Mouse (Mus musculus) testis, postnatal 14 days (tissue): Measurements from ENCODE around the gene Ube2h.

Source experiments
- DNase-seq: peaks from one replicate; pipeline ENCODE4 v3.0.0; 2021; ENCODE audit warnings: low spot score

Ube2h gene

DNA sequence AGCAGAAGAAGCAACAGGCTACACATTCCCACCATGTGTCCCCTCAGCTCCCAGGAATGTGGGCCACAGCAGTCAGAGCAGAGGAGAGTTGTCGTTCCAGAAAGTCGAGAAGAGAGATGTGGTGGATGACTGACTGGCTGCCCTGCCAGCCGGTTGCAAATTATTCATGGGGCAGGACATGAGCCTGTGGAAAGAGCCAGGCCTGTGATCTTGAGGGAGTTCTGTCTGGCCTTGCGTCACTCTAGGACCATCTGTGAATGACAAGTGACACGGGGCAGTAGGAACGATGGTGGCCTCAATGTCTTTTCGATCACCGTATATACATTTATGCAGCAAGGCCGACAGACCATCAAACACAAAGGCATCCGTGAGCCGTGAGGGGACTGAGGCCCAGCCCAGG lies 108.7 kb downstream of the Ube2h start:
- no peak for DNase-seq

DNA sequence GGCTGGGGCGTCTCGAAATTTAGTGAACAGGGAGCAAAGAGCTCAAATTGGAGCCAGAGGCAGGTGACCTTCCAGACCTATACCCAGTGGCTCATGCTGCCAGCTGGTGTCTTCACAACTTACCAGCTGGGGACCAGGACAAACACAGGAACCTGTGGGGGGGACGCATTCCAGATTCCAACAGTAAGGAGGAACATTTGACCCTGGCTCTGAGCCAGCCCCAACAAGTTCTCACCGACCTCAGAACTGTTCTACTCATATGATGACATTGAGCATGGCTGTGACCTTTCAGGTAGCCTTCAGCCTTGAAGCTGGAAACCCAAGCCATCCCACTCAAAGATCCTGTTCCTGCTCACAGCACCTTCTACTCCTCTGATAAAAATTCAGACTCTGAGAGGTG lies 120.7 kb downstream of the Ube2h start:
- DNase-seq, result no peak

GRCm38 (mm10) chr6:30182038-30182437 lies 122.3 kb downstream of the Ube2h start:
- DNase-seq, result no peak

DNA sequence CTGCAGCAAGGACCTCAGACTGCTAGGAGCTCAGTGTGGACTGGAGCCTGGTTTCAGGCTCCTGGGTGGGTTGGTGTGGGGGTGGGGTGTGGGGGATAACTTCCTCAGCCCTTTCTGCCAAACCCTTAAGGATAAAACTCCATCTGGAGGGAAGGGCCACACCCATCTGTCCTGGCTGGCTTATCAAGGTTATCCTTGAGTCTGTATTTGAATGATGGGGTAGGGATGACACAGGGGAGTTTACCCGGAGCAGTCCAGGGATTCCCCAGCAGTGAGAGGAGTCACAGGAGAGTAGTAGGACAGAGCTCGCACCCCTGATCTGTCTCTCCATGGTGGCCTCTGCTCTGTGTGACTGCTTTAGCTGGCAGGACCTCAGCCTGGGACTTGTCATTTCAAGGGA lies 124.0 kb downstream of the Ube2h start:
- DNase-seq, result no peak

DNA sequence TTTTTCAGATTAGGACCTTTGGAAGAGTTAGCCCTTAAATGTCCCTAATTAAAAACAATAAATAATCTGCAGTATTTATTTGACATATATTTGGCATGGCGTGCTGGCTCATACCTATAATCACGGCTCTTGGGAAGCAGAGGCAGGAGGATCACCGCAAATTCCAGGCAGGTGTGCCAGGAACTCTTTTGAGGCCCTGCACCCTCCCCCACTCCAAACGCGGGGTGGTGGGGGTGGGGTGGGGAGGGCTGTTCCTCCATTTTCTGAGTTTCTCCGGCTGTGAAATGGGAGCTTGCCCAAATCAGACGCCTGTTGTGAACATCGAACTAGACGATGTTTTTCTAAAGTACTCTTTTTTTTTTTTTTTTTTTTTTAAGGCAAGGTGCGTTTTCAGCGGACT lies 125.3 kb downstream of the Ube2h start:
- DNase-seq, result no peak

DNA sequence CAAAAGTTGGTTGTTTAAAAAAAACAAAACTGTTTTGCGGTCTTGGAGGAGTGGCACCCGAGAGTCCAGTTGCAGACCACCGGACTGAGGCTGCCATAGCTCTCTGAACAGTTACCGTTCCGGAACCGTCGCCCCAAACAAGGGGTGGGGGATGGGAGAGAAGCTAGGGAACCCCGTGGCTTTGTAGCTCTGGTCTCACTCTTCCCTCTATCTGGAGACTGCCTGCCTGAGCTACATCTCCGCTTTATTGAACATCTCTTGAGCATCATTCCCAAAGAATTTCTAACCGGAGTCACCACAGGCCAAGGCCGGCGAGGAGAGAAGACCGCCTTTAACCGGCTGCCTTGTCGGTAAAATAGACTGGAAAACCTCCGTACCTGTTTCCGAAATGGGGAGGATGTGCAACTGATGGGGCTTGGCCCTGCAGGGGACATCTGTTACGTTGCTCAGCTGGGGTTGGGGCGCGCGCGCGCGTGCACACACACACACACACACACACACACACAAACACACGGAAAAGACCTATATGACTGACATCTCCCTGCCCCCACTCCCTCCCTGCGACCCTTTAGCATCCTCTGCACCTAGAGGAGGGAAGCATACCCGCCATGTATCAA lies 126.2 kb downstream of the Ube2h start:
- no peak for DNase-seq

DNA sequence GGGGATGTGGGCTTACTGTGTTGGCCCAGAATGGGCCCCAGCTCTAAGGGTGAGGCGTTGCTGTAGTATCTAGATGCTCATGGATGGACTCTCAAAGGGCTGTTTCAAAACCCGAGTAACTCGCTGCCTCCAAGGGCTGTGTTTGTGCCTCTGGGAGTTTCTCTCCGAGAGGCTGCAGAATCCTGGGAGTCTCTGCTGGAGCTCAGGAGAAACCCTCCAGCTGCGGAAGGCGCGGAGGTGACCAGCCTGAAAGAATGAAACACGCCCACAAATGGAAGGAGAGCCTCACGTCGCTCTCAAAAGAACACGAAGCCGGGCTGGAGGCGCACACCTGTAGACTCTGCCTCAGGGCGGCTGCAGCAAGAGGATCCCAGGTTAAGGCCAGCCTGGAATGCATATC lies 127.0 kb downstream of the Ube2h start:
- DNase-seq, result no peak

DNA sequence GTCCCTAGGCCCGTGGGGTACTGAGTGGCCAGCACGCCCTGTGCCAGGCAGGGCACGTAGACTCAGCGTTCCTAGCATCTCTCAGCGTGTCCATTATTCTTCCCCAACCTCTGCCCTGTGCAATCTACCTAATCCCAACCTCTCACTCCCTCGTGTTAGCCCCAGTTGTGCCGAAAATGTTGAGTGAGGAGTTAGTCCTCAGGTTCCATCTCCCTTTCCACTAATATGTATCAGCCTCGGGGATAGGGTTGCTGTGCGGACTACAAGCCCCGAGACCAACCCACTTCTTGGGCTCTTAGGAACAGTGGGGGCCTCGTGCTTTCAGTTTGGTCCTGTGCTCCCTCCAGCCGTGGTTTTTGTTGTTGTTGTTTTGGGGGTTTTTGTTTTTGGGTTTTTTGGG lies 127.8 kb downstream of the Ube2h start:
- no peak for DNase-seq

DNA sequence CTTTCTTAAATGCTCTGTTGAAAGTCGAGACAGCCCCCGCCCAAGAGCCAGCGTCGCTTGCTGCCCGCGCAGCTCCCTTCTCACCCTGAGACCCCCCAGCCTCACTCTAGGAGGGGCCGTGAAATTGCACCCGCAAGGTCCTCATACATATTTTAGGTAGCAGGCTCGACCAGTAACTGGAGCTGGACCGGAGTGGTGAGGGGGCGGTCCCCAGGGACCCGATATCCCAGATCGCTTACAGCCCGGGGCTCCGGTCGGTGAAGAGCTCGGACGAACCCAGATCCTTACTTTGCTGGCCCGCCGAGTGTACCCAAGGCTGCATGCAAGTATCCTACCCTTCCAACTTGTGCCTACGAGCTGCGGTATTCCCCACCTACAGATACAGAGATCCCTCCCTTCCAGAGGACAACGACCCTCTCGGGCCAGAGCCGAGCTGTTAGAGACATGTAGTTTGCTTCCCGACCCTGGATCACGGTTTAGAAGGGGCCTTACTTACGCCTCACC lies 128.4 kb downstream of the Ube2h start:
- no peak for DNase-seq

GRCm38 (mm10) chr6:30175225-30175917 lies 129.0 kb downstream of the Ube2h start:
- DNase-seq, result no peak

GRCm38 (mm10) chr6:30174461-30175224 lies 129.7 kb downstream of the Ube2h start:
- DNase-seq, result peak; percentile 50

- DNase-seq, result peak; percentile 50
These were observed 130.5 kb downstream of the Ube2h start for GRCm38 (mm10) chr6:30173551-30174460.

- peak; percentile 30 for DNase-seq
These were observed 131.4 kb downstream of the Ube2h start for GRCm38 (mm10) chr6:30172820-30173550.

DNA sequence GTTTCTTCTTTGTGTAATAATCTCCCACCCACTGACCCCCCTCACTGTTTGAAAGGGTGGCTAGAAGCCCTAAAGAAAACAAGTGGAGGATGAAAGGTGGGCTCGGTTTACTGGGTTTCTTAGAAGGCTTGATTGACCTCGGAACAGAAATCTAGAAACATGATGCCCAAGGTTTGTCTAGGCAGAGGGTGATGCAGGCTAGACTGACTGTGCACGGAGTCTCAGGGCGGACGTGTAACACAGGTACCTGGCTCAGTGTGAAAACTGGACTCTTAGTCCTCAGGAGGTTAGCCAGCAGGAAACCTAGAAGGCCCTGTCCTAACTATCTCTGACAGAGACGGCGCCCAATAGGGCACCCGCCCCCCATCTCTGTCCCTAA lies 131.9 kb downstream of the Ube2h start:
- no peak for DNase-seq

- DNase-seq, result no peak
These were observed 132.4 kb downstream of the Ube2h start for GRCm38 (mm10) chr6:30171967-30172366.

DNA sequence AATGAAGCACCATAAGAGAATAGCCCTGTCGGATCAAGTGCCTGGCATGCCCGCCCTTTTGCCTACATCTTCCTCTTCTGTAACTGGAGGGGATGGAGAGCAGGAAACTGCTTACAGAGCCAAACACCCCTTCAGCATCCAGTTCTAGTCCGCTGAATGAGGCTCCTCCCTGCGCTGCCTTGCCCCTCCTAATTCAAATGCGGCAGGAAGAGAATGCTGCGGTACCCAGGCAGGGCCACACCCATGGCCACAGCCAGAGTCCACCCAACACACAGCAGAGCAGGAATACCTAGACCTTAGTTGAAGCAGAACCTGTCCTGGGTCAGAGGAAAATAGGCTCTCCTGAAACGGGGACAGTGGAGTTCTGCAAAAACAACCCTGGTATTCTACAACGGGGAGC lies 133.1 kb downstream of the Ube2h start:
- DNase-seq, result no peak

GRCm38 (mm10) chr6:30169148-30169547 lies 135.2 kb downstream of the Ube2h start:
- DNase-seq, result no peak

DNA sequence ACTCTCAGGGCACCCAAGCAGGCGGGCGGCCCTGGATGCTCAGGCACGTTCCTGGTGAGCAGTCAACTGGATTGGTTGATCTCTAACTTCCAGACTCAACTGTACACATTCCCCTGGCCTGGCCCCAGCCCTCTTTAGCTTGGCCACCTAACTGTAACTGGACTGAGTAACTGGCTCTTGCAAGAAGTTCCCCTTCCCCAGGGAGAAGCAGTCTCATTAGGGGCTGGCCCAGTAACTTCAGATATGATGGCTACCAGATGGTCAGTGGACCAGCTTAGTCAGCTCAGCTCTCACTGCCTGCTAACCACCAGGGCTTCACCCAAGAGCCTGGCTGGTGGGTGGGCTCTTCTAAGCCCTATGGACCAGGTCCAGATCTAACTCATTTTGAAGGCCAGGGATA lies 136.1 kb downstream of the Ube2h start:
- no peak for DNase-seq

DNA sequence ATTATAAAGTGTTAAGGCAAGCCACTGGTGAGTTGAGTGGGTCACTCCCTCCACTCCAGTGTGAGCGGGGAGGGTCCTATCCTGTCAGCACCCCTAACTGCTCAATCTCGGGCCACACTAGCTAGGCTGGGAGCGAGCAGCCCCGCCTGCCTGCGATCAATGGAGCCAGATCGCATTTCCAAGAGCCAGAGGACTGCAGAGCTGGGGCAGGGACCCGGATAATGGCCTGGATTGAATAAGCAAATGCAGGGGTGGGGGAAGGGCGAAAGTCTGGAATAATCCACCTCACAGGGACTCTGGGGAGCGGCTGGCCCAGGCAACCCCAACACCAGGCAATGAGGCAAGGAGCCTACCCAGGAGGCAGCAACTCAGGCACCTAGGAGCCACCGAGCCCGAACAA lies 137.1 kb downstream of the Ube2h start:
- DNase-seq, result no peak

DNA sequence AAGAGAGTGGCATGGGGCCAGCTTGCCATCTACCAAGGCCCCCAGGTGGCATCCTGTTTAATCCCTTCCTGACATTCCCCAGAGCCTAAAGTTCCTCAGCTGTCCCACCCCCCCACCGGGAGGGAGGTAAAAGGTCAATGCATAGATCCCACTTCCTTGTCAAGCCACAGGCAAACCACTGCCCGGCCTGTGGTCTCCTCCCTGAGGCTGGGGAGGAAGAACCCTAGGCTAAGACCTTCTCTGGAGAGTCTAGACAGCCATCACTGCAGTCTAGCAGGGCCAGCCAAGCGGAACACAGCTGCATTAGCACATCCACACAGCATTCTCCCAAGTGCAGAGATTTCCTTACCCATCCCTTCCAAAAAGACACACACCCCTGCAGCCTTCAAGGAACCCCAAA lies 138.0 kb downstream of the Ube2h start:
- DNase-seq, result no peak

DNA sequence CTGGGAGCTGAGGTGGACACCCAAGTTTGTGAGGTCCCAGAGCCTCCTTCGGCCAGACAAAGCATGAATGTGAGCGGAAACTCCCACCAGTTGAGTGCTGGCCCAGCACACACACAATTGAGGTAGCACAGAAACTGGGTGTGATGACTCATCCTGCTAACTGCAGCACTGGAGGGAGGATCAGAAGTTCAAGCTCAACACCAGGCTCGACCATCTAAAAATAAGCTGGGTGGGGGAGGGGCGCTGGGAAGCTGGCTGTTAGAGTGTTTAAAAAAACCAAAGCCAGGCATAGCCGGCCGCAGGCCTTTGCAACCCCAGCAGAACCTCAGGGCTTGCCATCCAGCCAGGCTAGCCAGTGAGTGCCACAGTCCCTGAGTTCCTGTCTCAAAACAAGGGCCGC lies 142.2 kb downstream of the Ube2h start:
- DNase-seq, result no peak
